Mouse (Mus musculus) CH12F3 (cell line): ENCODE results near the gene 1700016K19Rik.
"Not testable (repeated sequence)": the region's sequence is repeated elsewhere in the genome, so short reads cannot be mapped to it uniquely, and the experiment has no call there.

Experiments
- in situ Hi-C: fragments of 300-500 bp; cut with MboI; formaldehyde crosslinking; loops from 2 replicates; pipeline ENCODE4 v1.14.3; 2020; ENCODE audit warnings: low sequenced_read_pairs

The 1700016K19Rik gene

DNA sequence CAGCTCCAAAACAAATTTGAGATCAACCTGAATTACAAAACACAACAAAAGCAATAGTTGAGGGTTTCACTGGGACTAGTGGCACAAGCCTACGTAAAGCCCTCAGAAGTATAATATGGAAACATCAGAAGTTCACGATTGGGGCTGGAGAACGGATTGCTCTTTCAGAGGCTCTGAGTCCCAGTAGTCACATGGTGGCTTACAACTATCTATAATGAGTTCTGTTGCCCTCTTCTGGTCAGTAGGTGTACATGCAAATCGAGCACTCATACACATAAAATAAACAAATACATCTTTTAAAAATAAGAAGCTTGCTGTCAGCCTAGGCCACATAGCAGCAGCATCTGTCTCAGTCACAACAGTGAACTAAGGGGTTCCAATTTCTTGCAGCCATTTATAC, 16.5 kb upstream of the 1700016K19Rik start:
- in situ Hi-C loops = no loop called here

DNA sequence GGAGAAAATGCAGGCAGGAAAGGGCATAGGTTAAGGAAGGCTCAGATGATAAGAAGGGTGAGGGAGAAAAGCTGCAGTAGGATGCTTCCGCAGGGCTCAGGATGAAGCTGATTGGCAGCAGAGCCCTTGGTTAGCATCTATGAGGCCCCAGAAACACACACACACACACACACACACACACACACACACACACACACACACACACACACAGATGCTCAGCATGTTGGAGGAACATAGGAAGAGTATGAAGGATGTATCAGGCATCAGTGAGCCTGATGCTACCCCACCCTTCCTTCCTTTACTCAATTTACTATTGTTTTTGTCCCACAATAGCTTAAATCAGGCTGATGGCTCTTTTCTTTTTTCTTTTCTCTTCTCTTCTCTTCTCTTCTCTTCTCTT, 15.1 kb upstream of the 1700016K19Rik start:
- in situ Hi-C loops = no loop called here

DNA sequence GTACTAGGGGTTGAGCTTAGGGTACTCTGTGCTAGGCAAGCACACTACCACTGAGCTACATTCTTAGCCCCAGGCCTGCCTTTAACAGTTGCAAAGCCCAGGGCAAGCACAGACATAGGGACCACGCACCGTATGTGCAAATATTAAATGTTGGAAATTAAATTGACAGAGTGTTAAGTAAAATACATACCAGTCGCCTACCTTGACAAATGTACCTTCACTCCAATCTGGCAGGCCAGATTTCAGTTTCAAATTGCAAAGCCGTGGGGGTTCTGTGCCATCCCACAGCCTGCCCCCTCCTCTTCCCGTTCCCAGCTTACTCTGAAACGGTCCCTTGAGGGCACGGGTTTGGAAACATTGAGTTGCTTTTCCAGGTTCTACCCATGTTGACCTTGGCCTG, 13.8 kb upstream of the 1700016K19Rik start:
- in situ Hi-C loops = no loop called here

DNA sequence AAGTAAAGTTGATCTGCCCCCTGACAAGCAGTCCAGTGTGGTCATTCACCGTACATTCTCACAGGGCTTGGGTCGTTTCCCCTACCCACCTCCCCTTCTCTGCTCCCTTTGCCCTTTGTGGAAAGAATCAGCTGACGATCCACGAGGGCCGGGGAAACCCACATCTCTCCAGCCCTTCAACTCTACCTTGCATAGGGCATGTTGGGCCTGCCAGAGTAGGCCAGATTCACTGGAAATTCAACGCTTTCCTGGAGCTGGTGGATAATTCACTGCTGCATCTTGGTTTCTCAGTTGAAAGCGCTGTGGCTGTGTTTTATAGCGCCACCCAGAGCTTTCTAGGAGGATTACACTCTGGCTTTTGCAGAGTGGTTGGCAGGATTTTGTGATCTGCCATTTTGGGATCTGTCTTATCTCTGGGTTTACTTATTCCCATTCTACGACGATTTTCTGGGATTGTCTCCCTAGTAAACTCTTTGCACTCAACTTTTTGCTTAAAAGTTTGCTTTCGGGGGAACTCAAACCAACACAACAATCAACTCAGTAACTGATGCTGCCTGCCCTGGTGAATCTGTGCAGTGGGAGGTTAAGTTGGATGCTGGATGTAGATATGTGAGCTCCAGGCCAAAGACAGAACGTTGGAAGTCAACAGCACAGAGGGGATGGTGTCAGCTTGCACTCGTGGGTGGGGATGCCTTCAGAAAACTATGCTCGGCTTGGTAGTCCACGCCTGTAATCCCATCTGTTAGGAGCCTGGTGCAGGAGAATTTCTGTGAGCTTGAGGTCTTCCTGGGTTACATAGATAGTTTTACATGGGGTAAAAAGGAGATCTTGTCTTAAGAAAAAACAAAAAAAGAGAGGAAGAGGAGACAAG, 8.5 kb upstream of the 1700016K19Rik start:
- in situ Hi-C loops = no loop called here

DNA sequence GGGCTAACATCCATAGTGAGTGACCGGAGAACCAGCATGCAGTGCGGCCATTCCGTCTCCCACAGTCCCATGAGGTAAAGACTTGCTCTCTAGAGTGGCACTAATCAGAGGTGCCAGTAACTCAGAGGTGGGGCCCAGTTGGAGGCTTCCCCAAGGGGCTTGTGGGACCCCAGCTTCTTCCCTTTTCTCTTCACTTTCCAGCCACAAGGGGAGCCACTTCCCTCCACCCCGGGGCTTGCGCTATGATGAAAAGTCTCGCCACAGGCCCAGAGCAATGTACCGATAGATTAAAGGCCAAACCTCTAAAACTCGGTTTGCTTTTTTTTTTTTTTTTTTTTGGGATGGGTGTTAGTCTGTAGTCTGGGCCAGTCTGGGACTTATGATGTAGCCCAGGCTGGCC, 7.8 kb upstream of the 1700016K19Rik start:
- in situ Hi-C loops = no loop called here

DNA sequence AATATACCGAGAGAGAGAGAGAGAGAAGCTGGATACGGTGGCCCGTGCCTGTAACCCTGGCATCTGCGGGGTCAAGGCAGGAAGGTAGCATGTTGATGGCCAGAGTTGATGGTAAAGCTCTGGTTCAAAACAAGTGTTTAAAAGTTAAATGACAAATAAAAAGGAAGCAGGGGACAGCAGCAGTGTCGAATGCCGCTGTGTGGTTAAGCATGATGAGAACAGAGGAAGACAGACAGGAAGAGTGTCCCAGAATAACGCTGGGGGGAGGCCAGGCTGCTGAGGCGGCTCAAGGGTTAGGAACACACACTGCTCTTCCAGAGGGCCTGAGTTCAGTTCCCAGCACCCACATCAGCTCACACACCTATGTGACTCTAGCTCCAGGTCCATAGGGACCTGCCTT, 7.2 kb upstream of the 1700016K19Rik start:
- in situ Hi-C loops = no loop called here

DNA sequence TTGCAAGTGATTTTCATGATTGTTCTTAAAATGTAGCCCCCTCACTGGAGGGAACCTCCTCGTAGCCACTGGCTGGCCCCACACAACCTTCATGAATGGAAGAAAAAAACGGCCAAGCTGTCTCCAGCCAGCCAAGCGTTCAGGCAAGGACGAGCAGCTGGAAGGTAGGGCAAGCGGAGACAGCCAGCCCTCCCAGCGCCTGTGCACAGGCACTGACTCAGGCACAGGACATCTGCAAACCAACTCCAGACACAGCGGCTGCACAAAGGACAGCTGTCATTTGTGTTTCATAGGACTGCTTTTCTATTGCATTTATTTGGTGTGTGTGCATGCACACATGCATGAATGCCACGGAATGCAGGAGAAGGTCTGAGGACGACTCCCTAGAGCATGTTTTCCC, 5.4 kb upstream of the 1700016K19Rik start:
- in situ Hi-C loops = no loop called here

DNA sequence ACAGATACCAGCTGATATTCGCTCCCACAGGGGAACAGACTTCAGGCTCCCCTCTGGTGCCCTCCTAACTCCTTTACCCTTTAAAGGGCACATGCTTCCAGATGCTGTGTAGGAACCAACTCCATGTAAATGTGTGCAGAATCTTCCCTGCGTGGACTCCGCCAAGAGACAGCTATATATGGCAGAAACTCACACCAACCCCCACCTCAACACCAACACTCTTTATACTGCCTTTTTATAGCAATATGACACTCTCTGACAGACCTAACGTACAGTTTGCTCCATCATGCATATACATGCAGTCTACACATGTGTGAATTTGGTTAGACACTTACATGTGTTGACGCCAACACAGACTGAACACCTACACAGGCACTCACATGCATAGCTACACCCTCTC, 989 bp downstream of the 1700016K19Rik start:
- in situ Hi-C loops = no loop called here

DNA sequence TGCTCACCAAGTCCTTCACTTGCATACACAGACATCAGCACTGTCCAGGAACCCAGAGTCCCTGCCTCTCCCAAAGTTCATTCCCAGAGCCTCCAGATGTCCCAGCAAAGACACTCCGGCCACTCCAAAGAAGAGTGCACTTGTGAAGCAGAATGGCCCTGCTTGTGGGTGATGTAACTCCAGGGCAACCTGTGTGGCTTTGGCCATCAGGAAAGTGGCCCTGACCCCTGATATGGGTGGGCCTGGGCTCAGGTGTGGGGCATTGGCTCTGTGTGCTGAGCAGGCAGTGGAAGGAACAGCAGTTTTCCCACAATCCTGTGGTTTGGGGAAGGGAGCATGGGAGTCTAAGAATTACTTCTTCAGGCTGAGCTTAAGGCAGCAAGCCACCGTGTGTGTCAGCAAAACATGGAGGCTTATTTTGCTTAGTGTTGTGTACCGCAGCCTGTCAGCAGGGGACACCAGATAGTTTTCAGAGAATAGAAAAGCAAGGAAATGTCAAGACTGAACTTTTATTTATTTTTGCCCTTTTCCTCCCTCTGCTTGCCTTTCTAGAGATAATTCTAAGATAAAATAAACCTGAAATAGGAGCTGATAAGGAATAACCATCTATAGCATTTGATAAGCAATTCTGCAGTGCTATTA, 1.6 kb downstream of the 1700016K19Rik start:
- in situ Hi-C loops = no loop called here

DNA sequence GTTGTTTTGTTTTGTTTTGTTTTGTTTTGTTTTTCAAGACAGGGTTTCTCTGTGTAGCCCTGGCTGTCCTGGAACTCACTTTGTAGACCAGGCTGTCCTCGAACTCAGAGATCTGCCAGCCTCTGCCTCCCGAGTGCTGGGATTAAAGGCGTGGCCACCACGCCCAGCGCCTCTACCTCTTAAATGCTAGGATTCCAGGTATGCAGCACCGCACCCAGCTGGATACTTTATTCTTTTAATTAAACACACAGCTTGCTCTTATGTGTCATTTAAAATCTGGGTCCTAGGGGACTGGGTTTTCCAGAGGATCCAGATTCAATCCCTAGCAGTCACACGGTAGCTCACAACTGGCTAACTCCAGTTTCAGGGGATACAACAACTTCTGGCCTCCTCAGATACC, 4.6 kb downstream of the 1700016K19Rik start:
- in situ Hi-C loops = not testable (repeated sequence)

DNA sequence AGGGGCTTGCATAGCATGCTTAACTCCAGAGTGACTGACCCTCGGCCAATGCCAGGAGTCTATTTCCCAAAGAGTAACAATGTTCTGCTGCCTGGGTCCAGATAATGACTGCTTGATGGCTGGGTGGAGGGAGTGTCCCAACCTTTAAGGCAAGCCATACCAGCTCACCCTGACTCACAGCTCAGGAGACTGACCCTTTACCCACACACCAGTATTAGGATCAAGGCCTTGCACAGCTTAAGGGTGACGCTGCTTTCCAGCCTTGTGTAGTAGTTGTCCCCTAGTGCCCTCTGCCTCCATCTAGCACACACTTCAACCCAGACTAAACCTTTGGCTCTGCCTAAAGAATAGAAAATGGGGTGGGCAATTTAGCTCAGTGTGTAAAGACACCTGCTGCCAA, 8.4 kb downstream of the 1700016K19Rik start:
- in situ Hi-C loops = no loop called here

DNA sequence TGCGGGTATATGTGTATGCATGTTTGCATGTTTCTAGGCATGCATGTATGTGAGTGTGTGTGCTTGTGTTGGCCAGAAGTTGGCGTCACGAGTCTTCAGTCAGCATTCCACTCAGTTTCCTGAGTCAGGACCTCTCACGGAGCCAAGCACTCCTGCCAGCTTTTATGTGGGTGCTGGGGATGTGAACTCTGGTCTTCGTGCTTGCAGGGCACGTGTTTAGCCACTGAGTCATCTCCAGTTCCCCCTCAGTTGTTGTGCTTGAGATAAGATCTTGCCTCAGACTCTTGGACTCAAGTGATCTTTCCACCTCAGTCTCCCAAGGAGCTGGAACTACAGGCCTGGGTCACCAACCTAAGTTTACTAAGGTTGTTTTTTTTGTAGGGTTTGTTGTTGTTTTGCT, 9.4 kb downstream of the 1700016K19Rik start:
- in situ Hi-C loops = no loop called here

DNA sequence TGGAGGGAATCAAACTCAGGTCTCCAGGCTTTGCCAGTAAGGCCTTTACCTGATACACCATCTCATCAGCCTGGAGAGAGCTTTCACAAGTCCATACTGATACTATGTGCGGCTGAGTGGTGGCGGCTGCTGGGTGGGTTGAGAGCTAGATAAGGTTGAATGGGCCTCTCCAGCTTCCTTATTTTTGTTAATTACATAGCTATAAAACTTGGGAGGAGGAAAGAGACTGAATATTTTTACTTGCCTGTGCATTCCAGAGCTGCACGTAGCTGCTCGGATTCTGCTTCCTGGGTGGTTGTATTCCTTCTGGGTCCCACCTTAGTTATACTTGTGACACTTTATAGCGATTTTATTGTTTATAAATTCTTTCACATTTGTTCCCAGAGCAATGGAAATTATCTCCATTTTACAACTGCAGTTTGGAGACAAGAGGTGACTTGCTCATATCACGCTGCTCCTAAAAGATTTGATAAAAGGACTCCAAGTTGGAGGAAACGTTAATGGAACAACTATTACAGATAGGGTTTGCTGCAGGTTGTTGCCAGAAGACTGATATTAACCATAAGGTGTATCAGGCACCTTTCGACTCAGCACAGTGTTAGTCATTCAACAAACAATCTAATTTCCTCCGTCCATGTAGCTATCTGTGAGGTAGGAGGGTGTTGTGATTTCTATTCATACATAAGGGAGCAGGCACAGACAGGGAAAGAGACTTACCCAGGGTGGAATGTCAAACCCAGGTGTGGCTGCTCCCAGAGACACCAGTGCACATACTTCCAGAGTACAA, 11.3 kb downstream of the 1700016K19Rik start:
- in situ Hi-C loops = no loop called here

DNA sequence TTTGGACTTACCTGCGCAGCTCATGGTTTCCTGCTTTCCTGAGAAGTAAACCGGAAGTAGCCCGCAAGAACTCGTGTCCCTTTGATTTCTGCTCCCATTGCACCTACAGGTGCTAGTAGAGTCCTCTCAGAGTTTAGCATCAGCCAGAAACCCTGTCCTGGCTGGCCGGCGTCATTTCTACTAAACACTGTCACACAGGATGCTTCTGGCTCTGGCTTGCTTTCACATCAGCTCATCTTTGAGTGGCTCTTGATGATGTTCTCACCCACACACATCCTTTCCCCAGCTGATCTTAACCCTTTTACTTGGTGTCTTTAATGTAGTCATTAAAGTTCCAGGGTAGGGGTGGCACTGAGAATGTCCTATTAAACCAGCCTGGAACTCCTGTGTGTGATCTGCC, 15.5 kb downstream of the 1700016K19Rik start:
- in situ Hi-C loops = no loop called here

DNA sequence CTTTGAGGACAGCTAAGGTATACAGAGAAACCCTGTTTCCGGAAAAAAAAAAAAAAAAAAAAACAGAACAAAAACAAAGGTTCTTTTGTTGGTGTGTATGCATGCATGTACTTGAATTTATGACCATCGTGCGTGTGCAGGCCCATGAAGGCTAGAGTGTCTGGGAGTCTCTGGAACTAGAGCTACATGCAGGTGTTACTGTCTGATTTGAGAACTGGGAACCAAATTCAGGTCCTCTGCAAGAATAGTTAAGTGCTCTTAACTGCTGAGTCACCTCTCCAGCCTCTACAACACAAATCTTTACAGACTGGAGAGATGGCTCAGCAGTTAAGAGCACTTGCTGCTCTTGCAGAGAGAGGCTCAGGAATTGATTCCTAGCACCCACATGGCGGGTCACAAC, 16.1 kb downstream of the 1700016K19Rik start:
- in situ Hi-C loops = no loop called here

DNA sequence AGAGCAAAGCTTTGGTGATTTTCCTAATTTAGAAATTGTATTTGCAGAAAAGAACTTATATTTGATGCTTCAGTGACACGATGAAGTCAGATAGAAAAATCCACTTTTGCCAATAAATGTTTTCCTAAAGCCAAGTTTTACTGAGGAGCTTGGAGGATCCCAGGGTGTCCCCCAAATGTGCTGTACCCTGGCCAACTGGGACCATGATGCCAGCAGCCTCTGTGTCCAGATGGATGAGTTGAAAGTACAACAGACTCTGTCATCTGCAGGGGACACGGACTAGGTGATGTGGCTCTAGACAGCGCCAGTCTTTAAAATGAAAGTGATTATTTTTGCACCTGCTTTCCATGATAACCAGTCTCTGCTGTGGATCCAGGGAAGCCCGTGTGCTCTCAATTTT, 20.2 kb downstream of the 1700016K19Rik start:
- in situ Hi-C loops = no loop called here

DNA sequence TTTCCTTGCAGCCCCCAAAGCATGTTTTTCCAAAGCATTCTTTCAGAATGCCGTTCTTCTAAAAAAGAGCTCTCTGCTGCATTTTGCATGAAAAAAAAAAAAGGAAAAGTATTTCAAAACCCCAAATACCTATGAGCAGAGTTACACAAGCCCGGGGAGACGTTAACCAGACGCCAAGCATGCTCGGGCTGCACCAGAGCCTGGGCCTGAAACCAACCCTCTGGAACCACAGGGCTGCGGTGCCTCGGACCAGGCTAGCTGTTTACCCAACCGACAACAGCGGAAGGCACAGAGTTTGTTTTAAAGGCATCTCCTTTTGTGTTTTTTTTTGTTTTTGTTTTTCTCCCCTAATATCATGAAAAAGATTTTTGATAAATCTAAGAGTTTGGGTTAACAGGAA, 21.2 kb downstream of the 1700016K19Rik start:
- in situ Hi-C loops = no loop called here

DNA sequence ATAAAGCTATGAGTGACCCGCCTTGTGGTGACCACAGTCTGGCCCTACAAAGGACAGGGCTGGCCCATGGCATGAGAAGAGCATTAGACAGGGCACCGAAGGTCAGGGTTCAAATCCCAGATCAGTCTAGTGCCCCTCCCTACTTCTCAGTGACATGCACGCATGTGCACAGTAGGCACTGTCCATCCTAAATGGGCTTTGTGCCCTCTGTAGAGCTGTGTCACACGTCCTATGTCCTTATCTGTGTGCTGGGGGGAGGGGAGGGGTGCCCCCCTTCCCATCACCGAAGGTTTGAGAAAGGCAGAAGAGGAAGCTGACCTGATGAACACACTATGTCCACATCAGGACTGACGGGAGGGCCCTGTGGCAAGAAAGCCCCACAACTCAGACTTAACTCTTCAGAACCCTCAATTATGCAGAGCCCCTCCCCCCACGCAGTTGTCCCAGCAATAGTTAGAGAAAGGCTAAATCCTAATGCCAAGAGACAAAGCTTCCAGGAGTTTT, 25.4 kb downstream of the 1700016K19Rik start:
- in situ Hi-C loops = no loop called here

DNA sequence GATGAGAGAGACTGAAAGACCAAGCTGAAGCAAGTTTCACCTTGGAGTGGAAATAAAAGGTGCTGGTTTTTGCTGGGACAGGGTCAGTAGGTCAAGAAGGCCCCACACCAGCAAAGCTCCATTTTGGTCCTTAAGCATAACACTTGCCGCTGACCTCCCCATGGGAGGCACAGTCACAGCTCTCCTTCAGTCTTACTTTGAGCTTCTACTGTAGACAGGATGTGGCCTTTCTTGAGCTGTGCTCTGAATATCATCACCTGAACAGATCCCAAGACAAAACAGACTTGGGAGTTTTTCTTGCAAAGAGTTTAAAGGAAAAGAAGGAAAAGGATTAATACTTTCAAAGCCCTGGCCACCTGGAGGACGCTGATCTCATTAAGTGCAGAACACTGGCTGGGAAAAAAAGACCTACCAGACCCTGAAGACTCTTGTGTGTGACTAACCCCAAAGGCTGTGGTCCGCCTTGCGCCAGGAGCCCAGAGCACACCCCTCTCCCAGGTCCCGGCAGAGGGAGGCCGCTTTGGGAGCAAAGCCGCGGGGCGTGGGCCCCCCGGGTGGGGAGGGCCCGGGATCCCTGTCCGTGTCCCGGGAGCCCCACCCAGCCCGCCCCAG, 26.9 kb downstream of the 1700016K19Rik start:
- in situ Hi-C loops = no loop called here

DNA sequence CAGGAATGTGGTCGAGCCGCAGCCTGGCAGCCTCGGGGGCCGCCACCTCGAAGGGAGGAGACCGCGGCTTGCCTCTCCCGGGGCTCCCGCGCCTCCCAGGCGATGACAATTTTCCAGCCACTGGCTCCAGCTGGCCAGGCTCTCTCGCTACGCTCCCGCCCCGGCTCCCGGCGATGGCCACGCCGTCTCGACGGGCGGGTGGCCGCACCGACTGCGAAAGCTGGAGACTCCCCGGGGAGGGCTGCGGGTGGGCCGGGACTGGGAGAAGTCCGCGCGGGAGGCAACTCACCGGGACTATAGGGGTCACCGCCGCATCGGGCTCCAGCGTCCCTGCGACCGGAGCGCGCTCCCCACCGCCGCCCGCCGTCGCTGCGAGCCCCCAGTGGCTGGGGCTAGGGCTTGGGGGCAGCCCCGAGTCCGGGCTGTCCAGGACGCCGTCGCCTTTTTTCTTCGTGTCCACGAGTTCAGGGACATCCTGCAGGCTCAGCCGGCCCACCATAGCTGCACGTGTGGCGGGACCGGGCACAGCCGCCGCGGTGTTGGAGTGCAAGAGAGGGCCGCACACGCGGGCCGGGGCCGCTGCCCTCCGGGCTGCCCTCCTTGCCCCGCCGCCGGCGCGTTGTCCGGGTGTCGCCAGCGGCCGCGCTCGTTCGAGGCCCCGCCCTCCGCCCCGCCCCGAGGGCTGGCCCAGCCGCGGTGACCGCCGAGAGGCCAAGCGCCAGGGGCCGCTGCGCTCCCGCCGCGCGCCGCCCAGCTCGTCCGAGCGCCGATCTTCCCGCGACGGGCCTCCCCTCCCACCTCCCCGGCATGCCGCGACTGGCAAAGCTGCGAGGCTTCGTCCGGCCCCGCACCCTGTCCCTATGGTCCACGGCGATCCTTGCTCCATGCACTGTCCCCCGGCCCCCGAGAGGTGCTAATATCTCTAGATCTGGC, 27.7 kb downstream of the 1700016K19Rik start, which contains the start of gene Rflnb:
Rflnb (minus strand) TSS at position 644 of the 933 bp plus-strand sequence.
- in situ Hi-C loops = no loop called here
